Mouse (Mus musculus) R1 (cell line): ENCODE results near the gene Cited1.

ENCODE experiments used
- DNase-seq: peaks from one replicate; pipeline ENCODE4 v3.0.0-alpha.2; 2018; ENCODE audit warnings: low read depth, low spot score

The Cited1 gene

GRCm38 (mm10) chrX:102251937-102252860 lies at the start of gene Cited1:
Gene Cited1 (minus strand): TSS chrX:102252181.
- DNase-seq: peak; percentile 75

- no peak for DNase-seq
Observed at GRCm38 (mm10) chrX:102284889-102285288, 32.9 kb upstream of the Cited1 start.

- no peak for DNase-seq
Observed at GRCm38 (mm10) chrX:102262620-102263345, 10.8 kb upstream of the Cited1 start.

GRCm38 (mm10) chrX:102259772-102260171 lies 7.8 kb upstream of the Cited1 start:
- DNase-seq: no peak

- peak; percentile 17 for DNase-seq
Observed at GRCm38 (mm10) chrX:102253892-102254291, 1.9 kb upstream of the Cited1 start.

- DNase-seq: no peak
Observed at GRCm38 (mm10) chrX:102251221-102251936, 602 bp downstream of the Cited1 start.

- DNase-seq: no peak
Observed at GRCm38 (mm10) chrX:102250891-102251170, 1.1 kb downstream of the Cited1 start.

GRCm38 (mm10) chrX:102250150-102250890 lies 1.7 kb downstream of the Cited1 start:
- DNase-seq: peak; percentile 41

GRCm38 (mm10) chrX:102244334-102244733 lies 7.6 kb downstream of the Cited1 start:
- DNase-seq: no peak

- peak; percentile 76 for DNase-seq
Observed at GRCm38 (mm10) chrX:102219126-102219525, 32.9 kb downstream of the Cited1 start.

- DNase-seq: peak; percentile 79
Observed at GRCm38 (mm10) chrX:102215356-102215755, 36.6 kb downstream of the Cited1 start.
